Mouse (Mus musculus) heart, adult 2 months (tissue): ENCODE data around the gene Grin2a. TPM values are rescaled to one million over a fixed set of nuclear protein-coding genes. Genes with fewer than 3 reads are reported as not detected.

Experiments
- DNase-seq, 2 experiments: peaks; one replicate each; pipeline ENCODE4 v3.0.0; 2021
- H3K27ac ChIP-seq: fragments of 200-600 bp; 2 replicates; pipeline ENCODE4 v1.8.1; 2022
- H3K27me3 ChIP-seq: fragments of 200-500 bp; 2 replicates; pipeline ENCODE4 v1.6.1; 2012; ENCODE audit warnings: mild to moderate bottlenecking, low read length, inconsistent platforms, mixed read lengths; ENCODE audit not compliant: control insufficient read depth, insufficient read depth
- H3K36me3 ChIP-seq: fragments of 200-500 bp; 2 replicates; pipeline ENCODE4 v1.6.1; 2012; ENCODE audit warnings: low read length, inconsistent platforms; ENCODE audit not compliant: control insufficient read depth, insufficient read depth
- H3K4me1 ChIP-seq: fragments of 200-500 bp; 2 replicates; pipeline ENCODE4 v1.6.1; 2011; ENCODE audit warnings: low read length; ENCODE audit not compliant: control insufficient read depth, insufficient read depth
- H3K4me3 ChIP-seq: fragments of 200-600 bp; 2 replicates; pipeline ENCODE4 v1.8.1; 2022
- H3K79me2 ChIP-seq: fragments of 200-500 bp; replicated peaks from 2 replicates; pipeline ENCODE4 v1.6.1; 2012; ENCODE audit warnings: mild to moderate bottlenecking, inconsistent platforms, low read length, moderate library complexity, mixed read lengths; ENCODE audit not compliant: control insufficient read depth, insufficient read depth
- H3K9ac ChIP-seq: fragments of 200-500 bp; 2 replicates; pipeline ENCODE4 v1.6.1; 2012; ENCODE audit warnings: low read depth, mild to moderate bottlenecking, control low read depth, inconsistent platforms, low read length, mixed read lengths
- CTCF ChIP-seq: fragments of 200-600 bp; IDR thresholded peaks from 2 replicates; pipeline ENCODE4 v1.8.1; 2022; ENCODE audit warnings: antibody characterized with exemption, mild to moderate bottlenecking, moderate library complexity
- EP300 ChIP-seq: fragments of 200-500 bp; IDR thresholded peaks from 2 replicates; pipeline ENCODE4 v1.6.1; 2011; ENCODE audit warnings: low read depth, low read length, control low read depth; ENCODE audit not compliant: insufficient read depth
- POLR2A ChIP-seq: fragments of 200-500 bp; IDR thresholded peaks from 2 replicates; pipeline ENCODE4 v1.6.1; 2011; ENCODE audit warnings: mild to moderate bottlenecking, low read depth, low read length, control low read depth; ENCODE audit not compliant: insufficient read depth
- WGBS: fragments of 180-500 bp; shearing (Covaris S2); methylation state at CpG from one replicate; pipeline ENCODE4 v1.1.7; 2018; 5-methylcytosine and 5-hydroxymethylcytosine counted together
- intact Hi-C: fragments of 180-260 bp; cut with DNase I; formaldehyde crosslinking; loops from one replicate; pipeline ENCODE4 v1.15.1; 2025
- polyA plus RNA-seq: library from polyadenylated mRNA; depleted of rRNA; stranded (reverse); fragments of >200 nt; gene quantifications from 2 replicates; pipeline ENCODE4 v1.2.3, GENCODE M21; 2012
- total RNA-seq, 2 experiments: library from RNA; stranded (reverse); gene quantifications; 2 replicates each; pipeline ENCODE4 v1.2.3; 2021

The Grin2a gene
- total and polyA plus RNA-seq, 3 experiments: 0.02 to 0.10 (median 0.07) TPM

DNA sequence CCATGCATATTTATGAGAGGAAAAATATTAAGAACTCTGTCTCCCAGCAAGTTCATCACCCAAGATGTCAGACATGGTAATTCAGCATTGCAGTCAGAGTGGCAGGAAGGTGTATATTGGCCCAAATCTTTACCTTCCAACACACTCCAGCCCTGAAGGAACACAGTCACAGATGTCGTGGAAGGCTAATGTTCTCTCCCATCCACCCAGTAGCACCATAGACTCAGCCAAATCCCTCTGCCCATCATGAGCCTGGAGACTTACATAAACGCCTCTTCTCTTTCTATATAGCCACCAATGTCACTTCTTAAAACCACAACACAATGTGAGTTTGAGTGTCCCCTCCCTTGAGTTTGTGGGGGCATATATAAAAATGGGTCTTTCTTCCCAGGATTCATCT lies 406.2 kb downstream of the Grin2a start:
- Histone ChIP-seq H3K9ac (no peak overlapping the region), H3K79me2 (no peaks in the 10 kb centered on the region), H3K4me1 (no peaks in the 10 kb centered on the region), H3K4me3 (no peak overlapping the region), H3K36me3 (no peaks in the 10 kb centered on the region), H3K27ac (no peak overlapping the region), H3K27me3 (no peaks in the 10 kb centered on the region)
- TF ChIP-seq CTCF (no peak), POLR2A (no peak), EP300 (no peak)
- no peak for DNase-seq
- WGBS: 67% methylated on average over 2 of the region's 2 CpGs
- intact Hi-C loops: no loop called here

DNA sequence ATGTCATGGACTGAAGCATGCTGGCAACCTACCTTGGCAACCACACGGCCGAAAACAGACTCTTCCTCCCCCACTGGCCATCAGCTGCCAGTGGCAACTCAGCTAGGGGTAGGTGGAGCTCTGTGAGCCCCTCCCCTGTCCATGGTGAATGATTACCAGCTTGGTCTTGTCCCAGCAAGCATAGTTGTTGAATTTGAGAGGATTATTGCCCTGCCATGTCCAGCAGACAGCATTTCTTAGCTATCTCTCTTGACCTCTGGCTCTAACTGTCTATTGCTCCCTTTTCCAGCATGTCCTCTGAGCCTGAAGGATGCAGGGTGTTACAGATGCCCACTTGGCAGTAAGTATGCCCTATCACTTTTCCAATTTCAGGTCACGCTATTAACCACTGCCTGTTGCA lies 406.9 kb downstream of the Grin2a start:
- DNase-seq: no peak
- TF ChIP-seq EP300 (no peak), CTCF (no peak), POLR2A (no peak)
- Histone ChIP-seq H3K79me2 (no peaks in the 10 kb centered on the region), H3K27ac (no peak overlapping the region), H3K27me3 (no peaks in the 10 kb centered on the region), H3K4me3 (no peak overlapping the region), H3K36me3 (no peaks in the 10 kb centered on the region), H3K4me1 (no peaks in the 10 kb centered on the region), H3K9ac (no peak overlapping the region)
- WGBS: 58% methylated on average over 3 of the region's 3 CpGs
- intact Hi-C loops: no loop called here

DNA sequence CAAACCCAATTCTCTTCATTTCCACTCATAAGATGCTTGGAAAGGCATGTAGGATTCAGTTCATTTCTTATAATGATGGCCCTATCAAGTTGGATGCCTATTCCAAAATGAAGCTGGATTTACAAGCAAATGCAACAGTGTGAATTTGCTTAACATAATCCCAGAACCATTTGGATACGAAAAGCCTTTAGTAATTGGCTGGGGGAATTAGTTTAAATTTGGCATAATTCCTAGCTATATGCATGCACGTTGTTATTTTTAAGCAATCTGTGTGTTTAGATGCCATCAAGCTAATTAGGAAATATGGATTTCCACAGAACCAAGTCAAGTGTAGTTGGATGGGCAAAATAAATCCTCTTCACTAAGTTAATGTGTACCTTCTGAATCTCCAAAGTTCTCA lies 411.4 kb downstream of the Grin2a start:
- no peak overlapping the region for H3K4me3 ChIP-seq
- intact Hi-C loops: no loop called here
- no peak overlapping the region for H3K9ac ChIP-seq
- no peak for DNase-seq
- no peak overlapping the region for H3K27ac ChIP-seq
- H3K27me3 ChIP-seq: no peaks in the 10 kb centered on the region
- 56% methylated on average over 2 of the region's 2 CpGs for WGBS
- H3K79me2 ChIP-seq: no peaks in the 10 kb centered on the region
- no peak for TF ChIP-seq POLR2A
- no peaks in the 10 kb centered on the region for H3K36me3 ChIP-seq
- no peaks in the 10 kb centered on the region for H3K4me1 ChIP-seq

DNA sequence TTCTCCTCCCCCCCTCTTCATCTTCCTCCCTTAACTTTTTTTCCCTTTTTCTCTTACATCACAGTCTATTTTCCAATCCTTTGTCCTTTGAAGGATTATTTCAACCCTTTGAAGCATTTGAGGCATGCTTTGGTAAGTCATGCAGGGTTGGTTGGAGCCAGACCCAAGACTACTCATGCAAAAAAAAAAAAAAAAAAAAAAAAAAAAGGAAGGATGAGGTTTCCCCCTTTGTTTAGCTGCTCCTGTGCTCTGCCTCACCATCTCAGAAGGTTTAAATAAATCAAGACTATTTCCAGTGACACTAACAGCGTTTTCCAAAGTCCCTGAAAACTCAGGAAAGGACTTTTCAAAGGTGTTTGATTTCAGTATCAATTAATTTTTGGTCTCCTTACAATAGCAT lies 423.6 kb downstream of the Grin2a start:
- no peak overlapping the region for H3K9ac ChIP-seq
- intact Hi-C loops: no loop called here
- no peaks in the 10 kb centered on the region for H3K79me2 ChIP-seq
- DNase-seq: no peak
- TF ChIP-seq EP300: no peak
- TF ChIP-seq POLR2A: no peak
- TF ChIP-seq CTCF: no peak
- H3K27ac ChIP-seq: no peak overlapping the region
- no peak overlapping the region for H3K4me3 ChIP-seq
- H3K36me3 ChIP-seq: no peaks in the 10 kb centered on the region
- WGBS: 63% methylated on average over 1 of the region's 1 CpGs
- H3K4me1 ChIP-seq: no peaks in the 10 kb centered on the region
- no peaks in the 10 kb centered on the region for H3K27me3 ChIP-seq

DNA sequence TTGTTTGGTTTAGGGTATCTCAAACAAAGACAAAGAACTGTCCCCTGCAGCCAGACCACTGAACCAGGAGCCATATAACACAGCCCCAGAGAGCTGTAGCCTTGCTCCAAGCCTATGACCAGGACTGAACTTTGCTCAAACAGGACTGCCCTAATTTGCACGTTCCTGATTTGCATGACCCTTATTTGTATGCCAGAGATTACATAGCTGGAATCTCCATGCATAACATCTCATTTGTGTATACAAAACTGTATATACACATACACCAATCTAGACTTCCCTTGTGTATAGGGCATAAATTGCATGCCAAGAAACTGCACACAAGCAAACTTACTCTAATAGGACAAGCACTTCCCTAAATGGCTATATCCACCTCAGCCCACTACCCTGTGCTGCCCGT lies 428.1 kb downstream of the Grin2a start:
- Histone ChIP-seq H3K4me1 (no peaks in the 10 kb centered on the region), H3K4me3 (no peak overlapping the region), H3K27me3 (no peaks in the 10 kb centered on the region), H3K27ac (no peak overlapping the region), H3K79me2 (no peaks in the 10 kb centered on the region), H3K9ac (no peak overlapping the region), H3K36me3 (no peaks in the 10 kb centered on the region)
- WGBS: 42% methylated on average over 2 of the region's 2 CpGs
- no peak for TF ChIP-seq POLR2A
- no peak for TF ChIP-seq CTCF
- no peak for TF ChIP-seq EP300
- intact Hi-C loops: no loop called here
- DNase-seq: no peak

DNA sequence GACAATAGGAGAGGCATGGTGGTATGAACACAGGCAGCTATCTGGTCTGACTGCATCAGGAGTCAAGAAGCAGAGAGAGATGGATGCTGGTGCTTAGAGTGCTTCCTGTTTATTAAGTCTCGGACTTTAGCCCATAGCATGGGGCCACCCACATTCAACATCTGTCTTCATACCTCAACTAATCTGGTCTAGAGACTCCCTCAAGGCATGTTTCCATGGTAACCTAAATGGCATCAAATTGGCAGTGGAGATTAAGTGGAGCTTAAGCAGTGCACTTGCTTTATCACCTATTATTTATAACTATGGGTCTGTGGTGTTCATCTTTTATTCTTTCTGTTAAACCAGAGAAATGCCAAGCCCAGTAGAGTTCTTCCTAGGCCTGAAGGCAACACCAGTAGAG lies 433.5 kb downstream of the Grin2a start:
- no peak overlapping the region for H3K9ac ChIP-seq
- no peak overlapping the region for H3K4me3 ChIP-seq
- no peaks in the 10 kb centered on the region for H3K36me3 ChIP-seq
- H3K27ac ChIP-seq: no peak overlapping the region
- 33% methylated on average over 1 of the region's 1 CpGs for WGBS
- TF ChIP-seq EP300: no peak
- TF ChIP-seq CTCF: no peak
- TF ChIP-seq POLR2A: no peak
- H3K27me3 ChIP-seq: no peaks in the 10 kb centered on the region
- DNase-seq: no peak
- H3K4me1 ChIP-seq: no peaks in the 10 kb centered on the region
- intact Hi-C loops: no loop called here
- H3K79me2 ChIP-seq: no peaks in the 10 kb centered on the region
